Mouse (Mus musculus) layer of hippocampus, adult 18-20 months (tissue): ENCODE results near the gene Mctp1. TPM values are rescaled to one million over a fixed set of nuclear protein-coding genes. Genes with fewer than 3 reads are reported as not detected.
"Not testable (repeated sequence)": the region's sequence is repeated elsewhere in the genome, so short reads cannot be mapped to it uniquely, and the experiment has no call there.

Source experiments
- DNase-seq, 2 experiments: peaks; one replicate each; pipeline ENCODE4 v3.0.0; 2022; ENCODE audit warnings: low spot score in 2 of 2
- long read RNA-seq: library from polyadenylated mRNA; stranded (forward); transcript quantifications from one replicate; pipeline ENCODE4 v2.0.0, GENCODE M21; 2021
- total RNA-seq, 2 experiments: library from RNA; stranded (reverse); gene quantifications; 2 replicates each; pipeline ENCODE4 v1.2.3; 2021

Gene Mctp1
- total RNA-seq = 10 to 100 TPM; 52.1 to 53.4 TPM
- long read RNA-seq, partial matches to known transcripts = 5 of 12 reads
- long read RNA-seq, other reads (novel, unspliced or antisense) = 5 of 12 reads

- DNase-seq = peak; percentile 19 to 42
Observed at GRCm38 (mm10) chr13:76383972-76384663, at the start of gene Mctp1. Gene Mctp1 (plus strand): TSS chr13:76384535.

- not testable (repeated sequence) for DNase-seq
Observed at GRCm38 (mm10) chr13:76345941-76346340, 38.4 kb upstream of the Mctp1 start.

DNA sequence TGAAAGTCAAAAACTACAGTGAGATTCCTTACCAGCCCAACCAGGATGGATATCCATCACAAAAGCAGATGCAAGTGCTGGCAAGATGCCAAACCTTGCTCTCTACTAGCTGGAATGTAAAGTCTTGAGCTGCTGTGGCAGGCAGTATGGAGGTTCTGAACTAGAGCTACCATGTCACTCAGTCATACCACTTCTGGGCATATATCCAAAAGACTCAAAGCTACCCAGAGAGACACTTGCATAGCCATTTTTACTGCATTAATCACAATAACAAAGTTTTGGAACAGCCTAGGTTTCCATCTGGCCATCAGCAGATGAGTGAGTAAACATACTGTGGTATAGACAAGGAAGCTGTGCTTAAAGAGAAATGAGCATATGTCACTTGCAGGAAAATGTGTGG is 25.6 kb upstream of the Mctp1 start:
- peak; percentile 31 to 69 for DNase-seq

DNA sequence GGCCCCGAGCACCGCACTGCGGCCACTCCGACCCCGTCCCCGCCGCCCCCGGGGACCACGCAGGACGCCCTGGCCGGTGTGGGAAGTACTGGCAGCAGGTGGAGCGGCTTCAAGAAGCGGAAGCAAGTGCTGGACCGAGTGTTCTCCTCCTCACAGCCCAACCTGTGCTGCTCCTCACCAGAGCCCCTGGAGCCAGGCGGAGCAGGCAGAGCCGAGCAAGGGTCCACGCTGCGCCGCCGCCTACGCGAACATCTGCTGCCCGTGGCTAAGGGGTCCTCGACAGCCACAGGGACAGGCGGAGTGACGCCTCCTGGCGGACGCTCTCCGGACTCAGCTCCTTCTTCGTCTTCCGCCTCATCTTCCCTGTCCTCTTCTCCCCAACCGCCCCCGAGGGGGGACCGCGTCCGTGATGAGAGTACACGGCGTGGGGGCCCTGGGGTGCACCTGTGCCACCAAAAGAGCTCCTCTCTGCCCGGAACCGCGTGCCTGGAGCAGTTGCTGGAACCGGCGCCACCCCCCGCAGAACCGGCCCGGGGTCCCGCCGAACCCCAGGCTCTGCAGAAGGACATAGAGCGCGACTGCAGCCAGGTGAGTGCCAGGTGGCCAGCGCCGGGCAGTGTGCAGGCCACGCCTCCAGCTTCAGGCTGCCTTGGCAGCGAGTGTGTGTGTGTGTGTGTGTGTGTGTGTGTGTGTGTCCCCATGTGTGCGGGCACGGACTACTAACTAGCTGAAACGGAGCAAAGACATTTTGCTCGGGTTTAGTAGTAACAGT is 515 bp downstream of the Mctp1 start:
- peak; percentile 49 to 53 for DNase-seq

GRCm38 (mm10) chr13:76388615-76389014 is 4.3 kb downstream of the Mctp1 start:
- peak in 1 of 2 experiments; percentile 55 for DNase-seq

DNA sequence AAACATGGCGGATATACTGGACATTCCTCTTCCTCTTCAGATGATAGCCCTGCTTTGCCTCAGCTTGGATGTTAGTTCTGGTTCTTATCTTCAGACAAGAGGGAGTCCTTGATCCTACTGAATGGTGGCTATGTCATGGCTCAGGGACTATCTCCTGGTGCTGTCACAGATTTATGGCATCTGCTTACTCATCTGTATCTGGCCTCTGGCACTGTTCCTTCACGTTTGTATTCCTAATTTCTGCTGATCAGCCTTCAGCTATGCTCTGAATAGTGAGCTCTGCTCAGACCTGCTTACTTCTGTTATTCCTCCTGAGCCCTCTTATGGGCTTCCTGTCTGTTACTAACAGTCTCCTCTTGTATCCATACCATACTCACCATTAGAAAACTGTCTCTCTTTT is 7.6 kb downstream of the Mctp1 start:
- no peak for DNase-seq

- no peak for DNase-seq
Observed at GRCm38 (mm10) chr13:76393106-76393505, 8.8 kb downstream of the Mctp1 start.

DNA sequence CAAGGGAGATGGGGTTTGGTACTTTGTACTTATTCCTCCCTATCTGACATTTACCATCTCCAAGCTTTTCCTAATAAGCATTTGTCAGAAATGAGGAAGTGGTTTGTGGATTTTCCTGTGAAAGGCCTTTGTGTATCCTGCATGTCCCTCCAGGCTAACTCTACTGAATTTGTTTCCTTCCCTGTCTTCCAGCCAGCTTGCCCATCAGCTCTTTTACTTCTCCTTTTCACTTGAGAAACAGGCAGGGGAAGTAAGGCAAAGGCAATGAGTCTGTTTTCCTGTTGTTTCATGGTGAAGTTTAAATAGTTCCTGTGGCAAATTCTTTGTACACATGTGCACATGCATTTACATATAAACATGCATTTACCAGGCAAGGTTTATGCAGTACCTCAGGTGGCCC is 11.6 kb downstream of the Mctp1 start:
- no peak for DNase-seq

DNA sequence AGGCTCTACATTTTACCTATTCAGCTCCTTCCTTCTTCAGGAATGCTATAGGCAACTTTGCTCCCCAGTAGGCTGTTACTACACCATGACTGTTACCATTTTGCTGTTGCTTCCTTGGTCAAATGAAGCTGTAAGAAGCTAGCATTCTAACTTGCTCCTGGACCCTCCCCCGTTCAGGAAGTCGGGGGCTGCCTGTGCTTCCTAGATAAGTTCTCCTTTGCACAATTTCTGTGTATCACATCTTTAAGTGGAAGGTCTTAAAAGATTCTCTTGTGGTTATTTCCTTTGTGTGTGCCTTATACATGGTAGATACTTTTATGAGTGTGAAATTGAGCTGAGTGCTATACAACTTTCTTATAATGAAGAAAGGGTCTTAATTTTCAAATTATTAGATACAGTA is 25.0 kb downstream of the Mctp1 start:
- DNase-seq = no peak

- peak; percentile 56 to 80 for DNase-seq
Observed at GRCm38 (mm10) chr13:76410665-76411064, 26.3 kb downstream of the Mctp1 start.

- DNase-seq = no peak
Observed at GRCm38 (mm10) chr13:76415346-76415745, 31.0 kb downstream of the Mctp1 start.

- DNase-seq = no peak
Observed at GRCm38 (mm10) chr13:76420111-76420510, 35.8 kb downstream of the Mctp1 start.

DNA sequence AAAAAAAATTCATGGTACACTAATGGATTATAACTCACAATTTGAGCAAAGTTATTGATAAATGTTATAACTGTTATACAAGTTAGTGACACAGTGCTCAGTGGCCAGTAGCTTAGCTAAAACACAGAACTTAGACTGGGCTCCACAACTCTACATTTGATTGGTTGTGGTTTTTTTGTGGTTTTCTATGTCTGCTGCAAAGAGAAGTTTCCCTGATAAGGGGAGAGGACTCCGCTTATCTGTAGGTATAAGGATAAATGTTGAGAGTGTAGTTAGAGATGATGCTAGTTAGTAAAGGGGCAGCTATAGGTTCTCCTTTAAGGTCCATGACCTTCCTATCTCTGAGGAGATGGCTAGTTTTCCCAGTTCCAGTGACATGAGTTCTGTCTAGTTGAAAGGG is 36.7 kb downstream of the Mctp1 start:
- no peak for DNase-seq

DNA sequence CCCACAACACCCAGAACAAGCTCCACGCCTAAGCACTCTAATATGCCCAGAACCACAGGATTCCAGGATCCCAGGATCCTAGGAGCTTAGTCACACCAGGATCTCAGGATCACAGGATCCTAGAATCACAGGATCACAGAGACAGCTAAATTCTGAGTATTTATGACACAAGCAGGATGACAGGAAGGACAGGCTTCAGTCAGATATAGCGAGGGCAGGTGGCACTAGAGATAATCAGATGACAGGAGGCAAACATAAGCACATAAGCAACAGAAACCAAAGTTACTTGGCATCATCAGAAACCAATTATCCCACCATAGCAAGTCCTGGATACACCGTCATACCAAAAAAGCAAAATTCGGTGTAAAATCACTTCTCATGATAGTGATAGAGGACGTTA is 37.8 kb downstream of the Mctp1 start:
- no peak for DNase-seq

DNA sequence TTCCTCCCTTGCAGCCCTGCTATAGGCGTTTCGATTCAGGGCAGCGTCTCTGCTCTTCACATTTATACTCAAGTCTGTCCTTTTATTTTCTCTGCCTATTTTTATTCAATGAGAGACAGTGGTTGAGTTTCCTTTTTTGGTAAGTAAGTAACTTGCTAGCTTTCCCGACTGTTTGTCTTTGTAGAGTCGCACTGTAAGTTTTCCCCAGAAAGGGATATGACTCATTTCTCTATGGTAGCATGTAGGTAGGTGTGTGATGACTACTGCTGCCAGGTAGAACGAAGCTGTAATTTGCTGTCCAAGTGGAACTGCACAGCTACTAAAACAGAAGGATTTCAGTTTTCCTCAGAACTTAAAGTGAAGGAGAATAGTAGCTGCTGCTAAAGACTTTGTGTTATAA is 45.1 kb downstream of the Mctp1 start:
- DNase-seq = no peak

DNA sequence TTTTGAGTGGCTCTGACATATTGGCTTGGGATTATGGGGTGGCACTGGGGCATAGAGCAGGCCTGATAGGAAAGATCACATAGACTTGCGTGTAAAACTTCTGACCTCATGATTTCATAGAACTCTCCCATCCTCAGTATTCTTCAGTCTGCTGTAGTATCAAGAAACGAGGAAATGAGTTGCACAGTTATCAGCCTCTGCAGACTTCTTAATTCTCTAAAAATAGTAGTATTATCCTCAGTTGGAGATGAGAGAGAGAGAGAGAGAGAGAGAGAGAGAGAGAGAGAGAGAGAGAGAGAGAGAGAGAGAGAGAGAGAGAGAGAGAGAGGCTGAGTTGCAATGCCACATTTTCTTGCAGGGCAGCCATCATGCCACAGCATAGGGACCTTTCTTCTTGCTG is 45.6 kb downstream of the Mctp1 start:
- no peak for DNase-seq

- no peak for DNase-seq
Observed at GRCm38 (mm10) chr13:76431946-76432345, 47.6 kb downstream of the Mctp1 start.

- DNase-seq = peak in 1 of 2 experiments; percentile 42
Observed at GRCm38 (mm10) chr13:76433438-76433837, 49.1 kb downstream of the Mctp1 start.

DNA sequence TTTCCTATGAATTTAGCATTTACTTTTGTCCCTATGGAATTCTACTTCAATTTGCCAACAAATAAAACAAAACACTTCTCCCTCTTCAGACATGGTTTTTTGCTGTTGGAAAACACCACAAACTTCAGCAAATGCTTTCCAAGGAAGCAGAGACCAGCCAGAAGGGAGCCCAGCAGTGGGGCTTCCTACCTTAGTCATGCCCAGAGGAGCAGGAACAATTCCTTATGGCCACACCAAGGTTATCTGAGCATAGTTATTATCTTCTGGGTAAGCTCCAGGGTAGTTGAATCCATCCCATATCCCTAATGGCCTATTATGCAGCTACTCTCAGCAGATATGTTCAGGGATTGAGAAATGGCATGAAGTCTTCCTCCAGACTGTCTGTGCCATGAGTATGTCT is 52.1 kb downstream of the Mctp1 start:
- DNase-seq = no peak

DNA sequence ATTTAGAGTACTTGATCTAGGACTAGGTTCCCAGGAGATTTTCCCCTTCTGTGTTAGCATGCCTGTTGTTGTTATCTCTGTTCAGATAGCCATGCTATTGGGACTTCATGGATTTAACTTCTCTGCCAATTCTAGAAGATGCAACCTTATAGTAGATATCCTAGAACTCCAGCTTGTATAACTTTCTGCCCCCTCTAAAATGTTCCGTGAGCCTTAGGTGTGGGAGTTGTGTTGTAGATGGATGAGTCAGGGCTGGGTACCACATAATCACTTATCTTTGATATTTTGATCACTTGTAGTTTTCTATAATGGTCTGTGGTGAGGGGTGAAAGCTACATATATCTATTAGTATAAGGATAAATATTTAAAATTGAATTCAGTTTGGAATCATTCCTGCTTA is 54.4 kb downstream of the Mctp1 start:
- no peak for DNase-seq

- no peak for DNase-seq
Observed at GRCm38 (mm10) chr13:76446059-76446458, 61.7 kb downstream of the Mctp1 start.

DNA sequence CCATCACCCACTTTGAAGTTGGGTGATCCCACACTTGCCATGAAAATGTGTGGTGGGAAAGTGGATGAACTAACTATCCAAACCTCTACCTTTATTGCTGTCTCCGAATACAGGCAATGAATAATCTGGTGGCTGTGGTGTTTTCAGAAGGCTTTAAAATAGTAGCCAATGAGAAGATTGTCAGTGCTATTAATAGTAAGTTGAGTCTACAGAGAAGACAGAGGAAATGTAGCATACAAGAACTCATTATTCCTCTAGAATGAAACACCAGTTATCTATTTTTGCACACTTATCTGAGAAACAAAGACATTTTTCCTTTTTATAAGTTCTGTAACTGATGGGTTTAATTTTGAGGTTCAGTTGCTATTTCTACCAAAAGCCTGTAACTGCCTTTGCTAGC is 63.2 kb downstream of the Mctp1 start:
- DNase-seq = no peak

GRCm38 (mm10) chr13:76451526-76451925 is 67.2 kb downstream of the Mctp1 start:
- DNase-seq = not testable (repeated sequence)
